Mouse (Mus musculus): ENCODE results near the gene Zfp839.

- TF ChIP-seq POLR2A (IDR thresholded peaks at IDR 0.05; ENCODE audit: borderline replicate concordance, low read depth, low read length) (no peak), CTCF (IDR thresholded peaks at IDR 0.05; ENCODE audit: low read depth, low read length) (no peak)
Measured at GRCm38 (mm10) chr12:110851414-110851813, 1.4 kb downstream of the Zfp839 start.
